8 mouse cellular contexts compared by ENCODE assay signal in the genomic region with DNA sequence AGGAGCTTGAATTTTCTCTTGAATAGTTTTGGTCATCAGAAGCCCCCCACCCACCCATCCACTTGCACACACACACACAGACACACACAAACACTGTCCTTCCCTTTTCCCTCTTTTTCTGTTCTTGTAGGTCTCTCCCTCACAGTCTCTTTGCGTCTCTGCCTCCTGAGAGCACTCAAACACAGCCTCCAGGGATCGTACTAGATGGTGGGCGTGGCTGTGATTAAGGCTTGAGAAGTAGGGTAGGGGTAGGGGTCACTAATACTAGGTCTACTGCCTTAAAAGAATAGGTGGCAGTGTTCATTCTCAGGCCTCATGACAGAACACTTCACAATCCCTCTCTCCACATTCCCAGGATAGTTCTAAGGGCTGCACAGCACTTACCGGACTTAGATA. TPM values are rescaled to one million over a fixed set of nuclear protein-coding genes. Genes with fewer than 3 reads are reported as not detected.
DNase-seq lines count a peak whose midpoint lies in the region; ATAC-seq and TF ChIP-seq lines count a peak whose summit lies in the region.

A gene (minus strand): TSS at position 150 of the 396 bp plus-strand sequence.

- WGBS in hindbrain, embryonic 14.5 days = 20% methylated on average over 4 of the region's 4 CpGs
- 37% methylated on average over 4 of the region's 4 CpGs for WGBS in liver, embryonic 16.5 days (ENCODE audit: insufficient replicate concordance)
- 22% methylated on average over 4 of the region's 4 CpGs for WGBS in olfactory bulb, adult 2 months

- no peaks in the 10 kb centered on the region for H3K9me3 ChIP-seq in ES-E14 (ENCODE audit: control insufficient read depth, insufficient read depth, low read depth, low read length)
- H3K9me3 ChIP-seq in hindbrain, embryonic 14.5 days (ENCODE audit: control insufficient read depth, low read length) = no peaks in the 10 kb centered on the region
- H3K9me3 ChIP-seq in liver, embryonic 16.5 days (replicated peaks; ENCODE audit: control insufficient read depth, low read length) = no peaks in the 10 kb centered on the region

- H3K36me3 ChIP-seq in ES-E14 (ENCODE audit: control insufficient read depth, insufficient read depth, low read length, poor library complexity, severe bottlenecking) = peaks cover 4% of the 10 kb centered on the region; the same call in 1 of the 2 replicates
- H3K36me3 ChIP-seq in hindbrain, embryonic 14.5 days (replicated peaks; ENCODE audit: control insufficient read depth, insufficient read depth) = 0 out of 2 replicates have a peak, but pooled peaks cover 3% of the 10 kb centered on the region
- no peaks in the 10 kb centered on the region for H3K36me3 ChIP-seq in liver, embryonic 16.5 days (ENCODE audit: control insufficient read depth, insufficient read depth)

- no peaks in the 10 kb centered on the region for H3K27me3 ChIP-seq in hindbrain, embryonic 14.5 days (ENCODE audit: control insufficient read depth, insufficient read depth, low read length)
- no peaks in the 10 kb centered on the region for H3K27me3 ChIP-seq in liver, embryonic 16.5 days (ENCODE audit: control insufficient read depth, insufficient read depth, low read depth, low read length)

- peaks cover 0 to 3% of the 10 kb centered on the region in 2 experiments; a peak in 1 of 4 replicates for H3K4me1 ChIP-seq in ES-E14 (ENCODE audit: control insufficient read depth in 2 of 2, insufficient read depth in 2 of 2, low read length in 2 of 2, poor library complexity in 1 of 2)
- H3K4me1 ChIP-seq in hindbrain, embryonic 14.5 days (replicated peaks; ENCODE audit: control insufficient read depth, insufficient read depth, low read length) = no peaks in the 10 kb centered on the region; the same call in 1 of the 2 replicates
- H3K4me1 ChIP-seq in liver, embryonic 16.5 days (ENCODE audit: control insufficient read depth, low read depth, low read length) = no peaks in the 10 kb centered on the region; the same call in none of the 2 replicates
- peaks cover 12% of the 10 kb centered on the region; the same call in 1 of the 2 replicates for H3K4me1 ChIP-seq in olfactory bulb, adult 2 months (ENCODE audit: control insufficient read depth, insufficient read depth, low read length)

- TF ChIP-seq CTCF in olfactory bulb, adult 2 months (IDR thresholded peaks at IDR 0.05; ENCODE audit: insufficient read depth, low read depth, low read length) = no peak

- in situ Hi-C loops in ES-E14 (cut with MboI; ENCODE audit: low sequenced_read_pairs in 2 of 2, unreplicated experiment in 2 of 2) = no loop called here

- no peak for ATAC-seq in erythroblast, adult 5-6 weeks (replicated peaks; ENCODE audit: low FRiP score, poor library complexity, severe bottlenecking)
- no peak for ATAC-seq in hindbrain, embryonic 14.5 days (ENCODE audit: low FRiP score)
- no peak for ATAC-seq in liver, embryonic 16.5 days (ENCODE audit: low read depth)

- DNase-seq in embryo, embryonic 10 days (ENCODE audit: low spot score) = peak; percentile 52
- DNase-seq in embryo, embryonic 9.5 days (ENCODE audit: extremely low spot score) = no peak
- DNase-seq in ES-E14 (ENCODE audit: low read depth, low spot score) = no peak
- no peak for DNase-seq in hindbrain, embryonic 14.5 days (ENCODE audit: low spot score)
- DNase-seq in spleen, postnatal 14 days (ENCODE audit: low spot score in 2 of 2) = no peak

- TF ChIP-seq POLR2A in olfactory bulb, adult 2 months (IDR thresholded peaks at IDR 0.05; ENCODE audit: insufficient read depth, low read depth, low read length) = no peak

- peak within 1 kb of the TSS; percentile 81 for H3K9ac ChIP-seq in ES-E14 (ENCODE audit: insufficient read depth, low read depth, low read length, poor library complexity, severe bottlenecking)
- H3K9ac ChIP-seq in hindbrain, embryonic 14.5 days = peak within 1 kb of the TSS; percentile 73
- peak within 1 kb of the TSS; percentile 57 for H3K9ac ChIP-seq in liver, embryonic 16.5 days (ENCODE audit: low read depth, low read length)

- peak within 1 kb of the TSS; percentile 78 to 90 for H3K4me3 ChIP-seq in ES-E14 (ENCODE audit: insufficient read depth in 1 of 2, low read depth in 1 of 2, low read length in 2 of 2, poor library complexity in 1 of 2, severe bottlenecking in 1 of 2)
- peak within 1 kb of the TSS; percentile 55 for H3K4me3 ChIP-seq in hindbrain, embryonic 14.5 days (replicated peaks; ENCODE audit: low read length)
- H3K4me3 ChIP-seq in liver, embryonic 16.5 days (ENCODE audit: low read depth, low read length) = peak within 1 kb of the TSS; percentile 68
- H3K4me3 ChIP-seq in olfactory bulb, adult 2 months (ENCODE audit: insufficient read depth, low read depth, low read length) = peak within 1 kb of the TSS; percentile 97

- H3K27ac ChIP-seq in ES-E14 (ENCODE audit: insufficient read depth, low read depth, low read length, poor library complexity, severe bottlenecking) = peak within 1 kb of the TSS; percentile 56; the same call in 1 of the 2 replicates
- H3K27ac ChIP-seq in hindbrain, embryonic 14.5 days = peak within 1 kb of the TSS; percentile 87
- no peak within 1 kb of the TSS for H3K27ac ChIP-seq in liver, embryonic 16.5 days (ENCODE audit: low read length)
- peak within 1 kb of the TSS; percentile 84 for H3K27ac ChIP-seq in olfactory bulb, adult 2 months (ENCODE audit: insufficient read depth, low read depth, low read length)

- peak within 1 kb of the TSS; percentile 60 for H3K4me2 ChIP-seq in hindbrain, embryonic 14.5 days (replicated peaks)
- peak within 1 kb of the TSS; percentile 72 for H3K4me2 ChIP-seq in liver, embryonic 16.5 days (ENCODE audit: low read depth, low read length)

TF ChIP-seq in ES-E14, 5 proteins besides CTCF, POLR2A, EP300 and RAD21:
- TF ChIP-seq ZC3H11A (IDR thresholded peaks at IDR 0.05; ENCODE audit: borderline replicate concordance, low read depth, low read length) = no peak
- no peak for TF ChIP-seq ZNF384 (IDR thresholded peaks at IDR 0.05; ENCODE audit: low read depth, low read length)
- TF ChIP-seq CHD2 (IDR thresholded peaks at IDR 0.05; ENCODE audit: low read depth, low read length) = no peak
- TF ChIP-seq HCFC1 (IDR thresholded peaks at IDR 0.05; ENCODE audit: borderline replicate concordance, insufficient read depth, low read length) = no peak
- TF ChIP-seq MAFK (IDR thresholded peaks at IDR 0.05; ENCODE audit: insufficient read depth, low read depth, low read length) = no peak

RNA-seq across cellular contexts. Expression of the gene that starts here (rescaled TPM):
- total RNA-seq in ES-E14 (2012; rRNA removed) = 53.9 and 62.5 TPM in 2 replicates
- total RNA-seq in erythroblast, adult 5-6 weeks (2015; ENCODE audit: low replicate concordance) = 35.4 and 42.2 TPM in 2 replicates
- 4.7 and 22.7 TPM in 2 replicates for total RNA-seq in erythroblast, adult 5-6 weeks (2017; ENCODE audit: low replicate concordance)
- 66.6 and 72.7 TPM in 2 replicates for polyA plus RNA-seq in hindbrain, embryonic 14.5 days (2014; fragmentation: Nextera tagmentation; extraction: Ambion mirVana)
- 6.1 and 6.5 TPM in 2 replicates for polyA plus RNA-seq in liver, embryonic 16.5 days (2015; fragmentation: Nextera tagmentation; extraction: Ambion mirVana)
- not detected in 2 replicates for polyA plus RNA-seq in olfactory bulb, adult 2 months (2012; ENCODE audit: insufficient read depth, insufficient read length, low replicate concordance, missing spikeins)
